Mouse (Mus musculus) gastrocnemius, postnatal 10 days (tissue): ENCODE data around the gene Cdon. TPM values are rescaled to one million over a fixed set of nuclear protein-coding genes. Genes with fewer than 3 reads are reported as not detected.
A peak's percentile ranks its signal among the peaks of the same experiment; 100 is the strongest.

Source experiments
- DNase-seq: peaks from one replicate; pipeline ENCODE4 v3.0.0; 2021; ENCODE audit warnings: mixed read lengths
- total RNA-seq, 2 experiments: library from RNA; stranded (reverse); gene quantifications; 2 replicates each; pipeline ENCODE4 v1.2.3; 2021

Cdon gene
- total RNA-seq, 2 experiments from 2014 or later: 29.5 to 37.8 TPM

DNA sequence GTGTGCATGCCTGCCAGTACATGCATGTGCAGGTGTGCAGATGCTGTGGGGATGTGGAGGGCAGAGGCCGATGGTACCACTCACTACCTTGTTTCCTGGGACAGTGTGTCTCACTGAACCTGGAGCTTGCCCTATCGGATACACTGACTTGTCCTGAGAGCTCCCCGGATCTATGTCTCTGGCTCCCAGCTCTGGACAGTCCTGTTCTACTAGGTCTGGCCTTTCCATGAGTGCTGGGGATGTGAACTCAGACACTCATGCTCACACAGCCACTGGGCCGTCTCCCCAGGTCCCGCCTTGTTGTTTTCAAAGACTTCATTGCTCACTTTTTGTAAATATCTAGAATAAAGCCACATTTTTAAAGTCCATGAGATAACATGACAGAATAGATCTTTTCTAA, 120.1 kb downstream of the Cdon start:
- DNase-seq: no peak

DNA sequence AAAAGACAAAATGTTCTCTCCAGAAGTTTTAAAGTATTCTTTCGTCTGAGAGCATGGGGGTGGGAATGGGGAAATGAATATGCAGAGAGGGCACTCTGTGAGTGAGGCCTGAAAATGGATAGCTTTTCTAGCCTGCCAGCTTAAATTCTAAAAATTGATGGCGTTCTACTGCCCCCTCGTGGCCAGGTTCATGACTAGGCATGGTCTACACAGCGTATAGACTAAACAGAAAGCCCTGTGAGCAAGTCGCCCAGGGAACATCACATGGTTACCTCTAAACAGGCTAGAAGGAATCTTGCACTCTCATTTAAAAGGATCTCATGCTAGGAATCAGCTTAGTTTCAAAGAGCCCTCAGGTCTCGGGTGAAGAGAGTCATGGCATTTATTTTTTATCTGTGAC, 120.6 kb downstream of the Cdon start:
- peak; percentile 89 for DNase-seq

DNA sequence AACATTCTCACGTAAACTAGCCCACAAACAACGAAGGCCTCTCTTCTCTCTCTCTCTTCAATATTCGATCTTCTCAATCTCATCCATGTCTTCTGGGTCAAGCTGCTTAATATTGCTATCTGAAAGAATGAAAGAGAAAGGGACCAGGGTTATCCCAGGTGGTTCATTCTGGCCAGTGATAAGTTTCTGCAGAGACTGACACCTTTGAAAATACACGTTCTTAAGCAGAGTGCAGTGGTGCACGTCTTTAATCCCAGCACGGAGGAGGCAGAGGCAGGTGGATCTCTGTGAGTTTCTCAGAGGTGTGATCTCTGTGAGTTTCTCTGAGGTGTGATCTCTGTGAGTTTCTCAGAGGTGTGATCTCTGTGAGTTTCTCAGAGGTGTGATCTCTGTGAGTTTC, 121.0 kb downstream of the Cdon start:
- DNase-seq: no peak

GRCm38 (mm10) chr9:35543099-35543860, 122.4 kb downstream of the Cdon start:
- DNase-seq: no peak

DNA sequence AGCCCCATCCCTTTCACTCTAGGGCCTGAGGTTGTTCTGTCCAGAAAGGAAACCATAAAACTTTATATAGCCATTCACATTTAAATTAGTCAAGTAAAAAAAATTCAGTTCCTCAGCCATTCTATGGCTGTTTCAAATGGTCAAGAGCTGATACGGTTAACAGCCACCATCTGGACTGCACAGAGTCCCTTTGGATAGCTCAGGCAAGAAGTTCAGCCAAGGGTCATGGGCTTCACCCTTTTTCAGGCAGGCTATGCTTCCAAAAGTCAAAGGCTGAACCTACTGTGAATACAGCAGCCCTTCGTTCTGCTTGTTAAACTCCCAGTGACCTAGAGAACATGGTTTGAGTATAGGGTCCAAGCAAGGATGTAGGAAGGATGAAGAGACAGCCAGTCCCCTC, 123.7 kb downstream of the Cdon start:
- DNase-seq: no peak

DNA sequence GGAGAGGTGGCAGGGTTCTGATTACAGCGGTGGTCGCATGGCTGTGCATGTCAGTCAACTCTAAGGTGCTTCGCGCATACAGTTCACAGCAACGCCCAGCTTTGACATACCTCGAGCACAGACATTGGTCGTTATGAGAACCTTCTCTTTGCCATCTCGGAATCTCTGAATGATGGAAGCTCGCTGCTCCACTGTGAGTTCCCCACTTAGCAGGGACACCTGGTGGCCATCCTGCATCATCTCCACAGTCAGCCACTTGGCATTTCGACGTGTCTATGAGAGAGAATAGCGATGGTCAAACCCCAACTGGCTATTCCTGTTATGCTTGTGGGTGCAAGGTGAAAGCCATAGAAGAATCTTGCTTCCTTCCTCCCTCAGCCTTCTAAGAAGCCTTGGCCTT, 124.8 kb downstream of the Cdon start:
- no peak for DNase-seq

- no peak for DNase-seq
These were observed 125.8 kb downstream of the Cdon start for GRCm38 (mm10) chr9:35546745-35547144.

GRCm38 (mm10) chr9:35548455-35548854, 127.5 kb downstream of the Cdon start:
- no peak for DNase-seq

DNA sequence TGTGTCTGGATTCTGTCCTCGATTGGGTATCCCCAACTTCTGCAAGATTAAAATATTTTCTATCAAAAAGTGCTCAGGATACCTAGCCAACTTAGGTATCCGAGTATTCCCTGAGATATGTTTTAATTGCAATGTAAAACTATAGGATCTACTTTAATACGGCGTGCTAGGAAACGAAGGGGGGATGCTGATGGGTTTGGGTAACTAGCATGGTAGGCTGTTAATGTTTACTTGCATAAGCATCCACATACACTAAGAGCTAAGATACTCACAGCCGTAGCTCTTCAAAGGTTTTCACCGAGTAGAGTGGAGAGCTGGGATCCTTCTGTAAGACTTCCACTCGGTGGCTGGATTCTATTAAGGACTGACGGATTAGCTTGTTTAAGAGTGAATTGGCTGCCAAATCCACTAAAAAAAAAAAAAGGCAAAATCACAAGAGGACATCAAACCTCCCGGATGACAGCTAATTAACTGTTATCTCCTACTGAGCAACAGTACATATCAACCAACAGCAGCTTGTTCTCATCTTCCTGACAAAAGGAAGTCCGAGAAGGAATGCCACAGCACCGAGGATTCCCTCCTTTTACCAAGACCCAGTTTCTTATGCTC, 135.7 kb downstream of the Cdon start:
- DNase-seq: no peak

Other genes starting within 250 kb of the Cdon start
- gene Dcps, start 245.1 kb upstream of the Cdon start, total RNA-seq: 10 to 100 TPM; 11.2 TPM
- 100 to 1,000 TPM; 171 to 172 TPM for gene Srpr, start 221.0 kb upstream of the Cdon start, total RNA-seq
- gene Tirap, start 220.8 kb upstream of the Cdon start, total RNA-seq: 10 to 100 TPM; 17.1 to 18.4 TPM
- gene Foxred1, start 210.1 kb upstream of the Cdon start, total RNA-seq: 10 to 100 TPM; 34.8 to 41.1 TPM
- 10 to 100 TPM; 27.2 to 28.7 TPM for gene Fam118b, start 153.3 kb upstream of the Cdon start, total RNA-seq
- gene Rpusd4, start 153.3 kb upstream of the Cdon start, total RNA-seq: 1 to 10 TPM; 6.9 to 8.1 TPM
- gene Gm1113, start 97.1 kb downstream of the Cdon start, total RNA-seq: not detected
- gene Ddx25, start 137.4 kb downstream of the Cdon start, total RNA-seq: under 1 TPM; 0.05 to 0.09 TPM
- 10 to 100 TPM; 10.6 to 11.9 TPM for gene Pus3, start 137.5 kb downstream of the Cdon start, total RNA-seq
- under 1 TPM; 0.23 to 0.52 TPM for gene Pate2, start 149.2 kb downstream of the Cdon start, total RNA-seq
- gene Hyls1, start 149.3 kb downstream of the Cdon start, total RNA-seq: 1 to 10 TPM; 1.4 to 2.3 TPM
- gene Pate4, start 190.8 kb downstream of the Cdon start, total RNA-seq: not detected
- gene Pate3, start 227.1 kb downstream of the Cdon start, total RNA-seq: not detected